Mouse (Mus musculus): ENCODE data around the gene Nrxn1. TPM values are rescaled to one million over a fixed set of nuclear protein-coding genes. Genes with fewer than 3 reads are reported as not detected.
A peak's percentile ranks its signal among the peaks of the same experiment; 100 is the strongest.

Nrxn1 gene
- polyA plus RNA-seq, 1 experiment from 2014 or later: 13.7 TPM

- ATAC-seq (replicated peaks; ENCODE audit: low FRiP score) (no peak), DNase-seq (ENCODE audit: low spot score) (no peak)
- Histone ChIP-seq H3K9ac (ENCODE audit: low read length) (no peak overlapping the region), H3K27ac (ENCODE audit: low read depth, low read length) (no peak overlapping the region), H3K4me3 (ENCODE audit: low read depth, low read length) (no peak overlapping the region), H3K4me2 (ENCODE audit: low read depth, low read length, severe bottlenecking) (no peak overlapping the region), H3K27me3 (ENCODE audit: control insufficient read depth, insufficient read depth, low read length) (no peaks in the 10 kb centered on the region), H3K36me3 (ENCODE audit: control insufficient read depth, insufficient read depth, low read length) (no peaks in the 10 kb centered on the region), H3K9me3 (ENCODE audit: control insufficient read depth, low read length) (no peaks in the 10 kb centered on the region), H3K4me1 (replicated peaks; ENCODE audit: control insufficient read depth, insufficient read depth, low read length) (no peaks in the 10 kb centered on the region)
- 88% methylated on average over 3 of the region's 3 CpGs for WGBS
Observed at GRCm38 (mm10) chr17:90422591-90422990, 670.3 kb downstream of the Nrxn1 start.

GRCm38 (mm10) chr17:90420757-90421156, 672.1 kb downstream of the Nrxn1 start:
- H3K27ac ChIP-seq (ENCODE audit: low read depth, low read length): no peak overlapping the region
- H3K9ac ChIP-seq (ENCODE audit: low read length): no peak overlapping the region
- no peaks in the 10 kb centered on the region for H3K9me3 ChIP-seq (ENCODE audit: control insufficient read depth, low read length)
- no peaks in the 10 kb centered on the region for H3K27me3 ChIP-seq (ENCODE audit: control insufficient read depth, insufficient read depth, low read length)
- 93% methylated on average over 2 of the region's 2 CpGs for WGBS
- no peak overlapping the region for H3K4me3 ChIP-seq (ENCODE audit: low read depth, low read length)
- ATAC-seq (replicated peaks; ENCODE audit: low FRiP score) (no peak), DNase-seq (ENCODE audit: low spot score) (no peak)
- no peaks in the 10 kb centered on the region for H3K4me1 ChIP-seq (replicated peaks; ENCODE audit: control insufficient read depth, insufficient read depth, low read length)
- no peak overlapping the region for H3K4me2 ChIP-seq (ENCODE audit: low read depth, low read length, severe bottlenecking)
- H3K36me3 ChIP-seq (ENCODE audit: control insufficient read depth, insufficient read depth, low read length): no peaks in the 10 kb centered on the region

GRCm38 (mm10) chr17:90419615-90420014, 673.3 kb downstream of the Nrxn1 start:
- no peak overlapping the region for H3K4me2 ChIP-seq (ENCODE audit: low read depth, low read length, severe bottlenecking)
- no peaks in the 10 kb centered on the region for H3K4me1 ChIP-seq (replicated peaks; ENCODE audit: control insufficient read depth, insufficient read depth, low read length)
- ATAC-seq (replicated peaks; ENCODE audit: low FRiP score): no peak
- no peak overlapping the region for H3K4me3 ChIP-seq (ENCODE audit: low read depth, low read length)
- DNase-seq (ENCODE audit: low spot score): no peak
- H3K27ac ChIP-seq (ENCODE audit: low read depth, low read length): no peak overlapping the region
- H3K27me3 ChIP-seq (ENCODE audit: control insufficient read depth, insufficient read depth, low read length): no peaks in the 10 kb centered on the region
- no peaks in the 10 kb centered on the region for H3K9me3 ChIP-seq (ENCODE audit: control insufficient read depth, low read length)
- H3K36me3 ChIP-seq (ENCODE audit: control insufficient read depth, insufficient read depth, low read length): no peaks in the 10 kb centered on the region
- 97% methylated on average over 1 of the region's 1 CpGs for WGBS
- H3K9ac ChIP-seq (ENCODE audit: low read length): no peak overlapping the region

- no peak for DNase-seq (ENCODE audit: low spot score)
- no peak for ATAC-seq (replicated peaks; ENCODE audit: low FRiP score)
- H3K4me1 ChIP-seq (replicated peaks; ENCODE audit: control insufficient read depth, insufficient read depth, low read length): no peaks in the 10 kb centered on the region
- no peak overlapping the region for H3K9ac ChIP-seq (ENCODE audit: low read length)
- no peaks in the 10 kb centered on the region for H3K36me3 ChIP-seq (ENCODE audit: control insufficient read depth, insufficient read depth, low read length)
- H3K27me3 ChIP-seq (ENCODE audit: control insufficient read depth, insufficient read depth, low read length): no peaks in the 10 kb centered on the region
- no peak overlapping the region for H3K4me2 ChIP-seq (ENCODE audit: low read depth, low read length, severe bottlenecking)
- H3K9me3 ChIP-seq (ENCODE audit: control insufficient read depth, low read length): no peaks in the 10 kb centered on the region
- H3K27ac ChIP-seq (ENCODE audit: low read depth, low read length): no peak overlapping the region
- no peak overlapping the region for H3K4me3 ChIP-seq (ENCODE audit: low read depth, low read length)
Observed at GRCm38 (mm10) chr17:90396357-90396756, 696.5 kb downstream of the Nrxn1 start.

- no peak overlapping the region for H3K27ac ChIP-seq (ENCODE audit: low read depth, low read length)
- no peak for ATAC-seq (replicated peaks; ENCODE audit: low FRiP score)
- no peak overlapping the region for H3K4me2 ChIP-seq (ENCODE audit: low read depth, low read length, severe bottlenecking)
- H3K27me3 ChIP-seq (ENCODE audit: control insufficient read depth, insufficient read depth, low read length): no peaks in the 10 kb centered on the region
- H3K4me1 ChIP-seq (replicated peaks; ENCODE audit: control insufficient read depth, insufficient read depth, low read length): no peaks in the 10 kb centered on the region; the same call in 1 of the 2 replicates
- H3K9ac ChIP-seq (ENCODE audit: low read length): no peak overlapping the region
- no peak for DNase-seq (ENCODE audit: low spot score)
- 95% methylated on average over 6 of the region's 6 CpGs for WGBS
- no peaks in the 10 kb centered on the region for H3K36me3 ChIP-seq (ENCODE audit: control insufficient read depth, insufficient read depth, low read length)
- no peaks in the 10 kb centered on the region for H3K9me3 ChIP-seq (ENCODE audit: control insufficient read depth, low read length)
- no peak overlapping the region for H3K4me3 ChIP-seq (ENCODE audit: low read depth, low read length)
Observed at GRCm38 (mm10) chr17:90394606-90395005, 698.3 kb downstream of the Nrxn1 start.

GRCm38 (mm10) chr17:90392751-90393150, 700.1 kb downstream of the Nrxn1 start:
- H3K27ac ChIP-seq (ENCODE audit: low read depth, low read length): no peak overlapping the region
- no peak overlapping the region for H3K4me3 ChIP-seq (ENCODE audit: low read depth, low read length)
- no peaks in the 10 kb centered on the region for H3K36me3 ChIP-seq (ENCODE audit: control insufficient read depth, insufficient read depth, low read length)
- no peaks in the 10 kb centered on the region; the same call in 1 of the 2 replicates for H3K4me1 ChIP-seq (replicated peaks; ENCODE audit: control insufficient read depth, insufficient read depth, low read length)
- no peak for DNase-seq (ENCODE audit: low spot score)
- WGBS: 91% methylated on average over 1 of the region's 1 CpGs
- no peak for ATAC-seq (replicated peaks; ENCODE audit: low FRiP score)
- no peaks in the 10 kb centered on the region for H3K27me3 ChIP-seq (ENCODE audit: control insufficient read depth, insufficient read depth, low read length)
- H3K9ac ChIP-seq (ENCODE audit: low read length): no peak overlapping the region
- no peak overlapping the region for H3K4me2 ChIP-seq (ENCODE audit: low read depth, low read length, severe bottlenecking)
- H3K9me3 ChIP-seq (ENCODE audit: control insufficient read depth, low read length): no peaks in the 10 kb centered on the region

- DNase-seq (ENCODE audit: low spot score) (no peak), ATAC-seq (replicated peaks; ENCODE audit: low FRiP score) (peak; percentile 86)
- Histone ChIP-seq H3K9me3 (ENCODE audit: control insufficient read depth, low read length) (no peaks in the 10 kb centered on the region), H3K27me3 (ENCODE audit: control insufficient read depth, insufficient read depth, low read length) (no peaks in the 10 kb centered on the region), H3K9ac (ENCODE audit: low read length) (no peak overlapping the region), H3K36me3 (ENCODE audit: control insufficient read depth, insufficient read depth, low read length) (no peaks in the 10 kb centered on the region), H3K4me2 (ENCODE audit: low read depth, low read length, severe bottlenecking) (no peak overlapping the region), H3K4me3 (ENCODE audit: low read depth, low read length) (no peak overlapping the region), H3K27ac (ENCODE audit: low read depth, low read length) (no peak overlapping the region), H3K4me1 (replicated peaks; ENCODE audit: control insufficient read depth, insufficient read depth, low read length) (no peaks in the 10 kb centered on the region; the same call in 1 of the 2 replicates)
- 14% methylated on average over 7 of the region's 7 CpGs for WGBS
Observed at GRCm38 (mm10) chr17:90390316-90391212, 702.3 kb downstream of the Nrxn1 start.

GRCm38 (mm10) chr17:90384856-90385255, 708.0 kb downstream of the Nrxn1 start:
- no peak for DNase-seq (ENCODE audit: low spot score)
- H3K27ac ChIP-seq (ENCODE audit: low read depth, low read length): no peak overlapping the region
- H3K9me3 ChIP-seq (ENCODE audit: control insufficient read depth, low read length): no peaks in the 10 kb centered on the region

More at GRCm38 (mm10) chr17:90384856-90385255, 708.0 kb downstream of the Nrxn1 start:
- no peaks in the 10 kb centered on the region for H3K36me3 ChIP-seq (ENCODE audit: control insufficient read depth, insufficient read depth, low read length)
- H3K9ac ChIP-seq (ENCODE audit: low read length): no peak overlapping the region
- H3K4me3 ChIP-seq (ENCODE audit: low read depth, low read length): no peak overlapping the region
- H3K4me2 ChIP-seq (ENCODE audit: low read depth, low read length, severe bottlenecking): no peak overlapping the region
- H3K4me1 ChIP-seq (replicated peaks; ENCODE audit: control insufficient read depth, insufficient read depth, low read length): no peaks in the 10 kb centered on the region
- no peaks in the 10 kb centered on the region for H3K27me3 ChIP-seq (ENCODE audit: control insufficient read depth, insufficient read depth, low read length)
- 69% methylated on average over 2 of the region's 2 CpGs for WGBS
- ATAC-seq (replicated peaks; ENCODE audit: low FRiP score): no peak

Measured in forebrain, embryonic 11.5 days (tissue).